Mouse (Mus musculus) erythroblast, embryonic 14.5 days (primary cell): Measurements from ENCODE around the gene Otulin. TPM values are rescaled to one million over a fixed set of nuclear protein-coding genes. Genes with fewer than 3 reads are reported as not detected.

ENCODE experiments used
- H3K27me3 ChIP-seq: 2 replicates; pipeline ENCODE4 v1.6.1; 2012; ENCODE audit warnings: inconsistent platforms; ENCODE audit not compliant: control insufficient read depth
- H3K36me3 ChIP-seq: 2 replicates; pipeline ENCODE4 v1.6.1; 2012; ENCODE audit warnings: mild to moderate bottlenecking, inconsistent platforms; ENCODE audit not compliant: control insufficient read depth
- H3K4me1 ChIP-seq: 2 replicates; pipeline ENCODE4 v1.6.1; 2012; ENCODE audit warnings: inconsistent platforms; ENCODE audit not compliant: control insufficient read depth
- H3K4me3 ChIP-seq: replicated peaks from 2 replicates; pipeline ENCODE3; 2012; ENCODE audit warnings: moderate library complexity, mild to moderate bottlenecking, inconsistent platforms
- H3K9me3 ChIP-seq: 2 replicates; pipeline ENCODE4 v1.6.1; 2012; ENCODE audit warnings: low read length, inconsistent platforms, mixed read lengths; ENCODE audit not compliant: control insufficient read depth
- GATA1 ChIP-seq: IDR thresholded peaks from 2 replicates; pipeline ENCODE4 v1.6.1; 2012; ENCODE audit warnings: low read length, inconsistent platforms, mixed read lengths
- TAL1 ChIP-seq: IDR thresholded peaks from 3 replicates; pipeline ENCODE4 v1.6.1; 2012; ENCODE audit warnings: low read length, inconsistent platforms, mixed read lengths
- polyA plus RNA-seq: library from polyadenylated mRNA; stranded (reverse); fragments of >175 nt; gene quantifications from 2 replicates; pipeline ENCODE4 v1.2.3, GENCODE M21; 2012

The Otulin gene
- polyA plus RNA-seq, 1 experiment: 1.0 TPM

GRCm38 (mm10) chr15:27641171-27641570, 10.7 kb upstream of the Otulin start:
- no peaks in the 10 kb centered on the region for H3K9me3 ChIP-seq
- no peaks in the 10 kb centered on the region for H3K27me3 ChIP-seq
- H3K4me3 ChIP-seq: no peak overlapping the region
- TF ChIP-seq TAL1 (no peak), GATA1 (no peak)
- H3K36me3 ChIP-seq: no peaks in the 10 kb centered on the region
- no peaks in the 10 kb centered on the region for H3K4me1 ChIP-seq

DNA sequence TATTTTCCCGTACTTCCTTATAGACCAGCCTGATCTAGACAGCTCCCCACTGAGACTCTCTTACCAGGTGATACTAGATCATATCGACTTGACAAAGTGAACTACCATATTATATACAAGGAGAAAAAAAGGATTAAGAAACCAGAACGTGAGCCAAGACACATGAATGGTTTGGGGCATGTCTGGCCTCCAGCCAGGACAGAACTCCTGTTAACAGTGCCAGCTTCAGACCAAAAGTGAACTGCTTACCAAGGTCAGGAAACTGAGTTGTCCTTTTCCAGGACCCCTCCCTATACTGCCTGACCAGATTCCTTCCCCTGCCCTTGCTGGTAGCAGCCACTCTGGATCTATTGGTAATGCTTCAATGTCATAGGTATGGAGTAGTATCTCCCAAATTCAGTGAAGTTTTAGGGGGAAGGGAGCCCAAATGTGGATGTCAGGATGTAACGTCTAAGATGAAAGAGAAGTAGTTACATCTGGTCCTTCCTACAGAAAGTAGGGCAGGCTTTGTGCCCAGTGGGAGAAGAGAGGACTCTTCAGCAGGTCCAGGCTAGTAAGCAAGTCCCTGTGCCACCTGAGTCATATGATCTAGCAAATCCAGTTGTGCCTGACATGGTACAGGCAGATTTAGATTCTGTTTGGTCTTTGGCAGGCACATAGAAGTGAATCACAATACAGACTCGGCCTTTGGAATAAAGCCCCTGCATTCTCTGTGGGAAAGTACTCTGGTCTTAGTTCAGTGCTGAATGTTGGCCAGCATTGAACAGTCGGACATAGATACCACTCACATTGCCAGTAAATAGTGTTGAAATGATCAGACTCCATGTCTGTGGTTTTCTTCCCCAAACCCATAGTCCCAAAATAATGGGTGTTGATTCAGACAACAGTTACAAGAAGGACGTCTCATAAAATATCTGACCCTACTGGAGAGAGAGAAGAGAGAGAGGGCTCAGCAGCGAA, 3.7 kb upstream of the Otulin start:
- Histone ChIP-seq H3K27me3 (no peaks in the 10 kb centered on the region), H3K36me3 (no peaks in the 10 kb centered on the region), H3K9me3 (no peaks in the 10 kb centered on the region), H3K4me3 (no peak overlapping the region), H3K4me1 (peaks cover 18% of the 10 kb centered on the region)
- TF ChIP-seq GATA1: no peak
- no peak for TF ChIP-seq TAL1

DNA sequence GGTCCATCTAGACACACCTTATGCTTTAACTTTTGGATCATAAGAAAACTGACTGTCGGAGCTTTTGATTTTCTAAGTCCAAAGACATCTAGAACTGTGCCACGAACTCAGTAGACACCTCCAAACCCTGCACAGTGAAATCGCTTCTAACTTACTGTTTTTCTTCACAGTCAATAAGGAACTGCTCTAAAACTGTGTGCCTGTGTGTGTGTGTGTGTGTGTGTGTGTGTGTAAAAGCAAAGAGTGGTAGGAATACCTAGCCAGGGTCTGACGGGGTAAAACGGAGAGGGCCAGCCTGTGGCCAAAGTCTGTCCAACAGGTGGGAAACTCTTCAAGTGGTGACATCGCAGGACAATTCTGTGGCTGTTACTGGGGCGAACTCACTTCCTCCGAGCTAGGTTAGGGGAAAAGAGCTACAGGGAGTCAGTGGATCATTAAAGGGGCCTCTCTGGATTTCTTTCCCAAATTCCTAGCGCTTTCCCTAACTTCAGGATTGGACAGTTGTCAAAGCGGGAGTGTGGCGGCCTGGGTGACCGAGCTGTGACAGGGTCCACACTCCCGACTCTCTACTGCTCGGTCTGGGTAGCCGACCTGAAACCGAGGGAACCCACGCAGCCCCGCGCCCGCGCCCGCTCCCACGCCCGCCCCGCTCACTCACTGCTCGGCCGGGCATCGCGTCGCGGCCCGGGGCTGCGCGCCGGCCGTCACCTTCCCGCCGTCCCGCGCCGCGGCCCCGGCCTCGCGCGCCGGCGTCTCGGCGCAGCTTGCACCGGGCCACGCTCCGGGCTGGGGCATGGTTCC, 493 bp downstream of the Otulin start:
- no peaks in the 10 kb centered on the region for H3K9me3 ChIP-seq
- H3K36me3 ChIP-seq: peaks cover 30% of the 10 kb centered on the region
- no peaks in the 10 kb centered on the region for H3K27me3 ChIP-seq
- peaks cover 47% of the 10 kb centered on the region for H3K4me1 ChIP-seq
- TF ChIP-seq TAL1 (no peak), GATA1 (no peak)
- H3K4me3 ChIP-seq: peak overlapping the region; percentile 94

- no peak for TF ChIP-seq TAL1
- TF ChIP-seq GATA1: no peak
- Histone ChIP-seq H3K27me3 (no peaks in the 10 kb centered on the region), H3K36me3 (peaks cover 39% of the 10 kb centered on the region), H3K4me1 (peaks cover 48% of the 10 kb centered on the region), H3K9me3 (no peaks in the 10 kb centered on the region), H3K4me3 (peak overlapping the region; percentile 94)
These were observed 1.4 kb downstream of the Otulin start for GRCm38 (mm10) chr15:27629046-27629445.

DNA sequence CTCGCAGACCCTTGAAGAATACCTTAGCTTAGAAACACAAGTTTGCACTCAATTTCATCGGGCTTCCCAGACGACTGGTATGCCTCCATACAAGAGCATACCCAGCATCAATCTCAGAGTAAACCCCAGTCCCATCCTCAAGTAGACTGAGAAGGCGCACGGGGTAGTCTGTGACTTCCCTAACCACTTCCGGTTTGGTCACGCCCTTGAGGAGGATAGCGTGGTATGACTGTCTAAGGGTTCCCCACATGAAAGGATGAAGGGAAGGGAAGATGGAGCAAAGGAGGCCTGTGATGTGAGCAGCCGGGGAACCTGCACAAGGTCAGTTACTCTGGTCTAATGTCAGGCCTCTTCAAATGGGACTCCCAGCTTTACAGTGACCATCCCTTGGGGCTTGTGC, 2.7 kb downstream of the Otulin start:
- H3K4me3 ChIP-seq: no peak overlapping the region
- no peak for TF ChIP-seq GATA1
- no peak for TF ChIP-seq TAL1
- H3K9me3 ChIP-seq: no peaks in the 10 kb centered on the region
- peaks cover 50% of the 10 kb centered on the region for H3K36me3 ChIP-seq
- no peaks in the 10 kb centered on the region for H3K27me3 ChIP-seq
- peaks cover 48% of the 10 kb centered on the region for H3K4me1 ChIP-seq

DNA sequence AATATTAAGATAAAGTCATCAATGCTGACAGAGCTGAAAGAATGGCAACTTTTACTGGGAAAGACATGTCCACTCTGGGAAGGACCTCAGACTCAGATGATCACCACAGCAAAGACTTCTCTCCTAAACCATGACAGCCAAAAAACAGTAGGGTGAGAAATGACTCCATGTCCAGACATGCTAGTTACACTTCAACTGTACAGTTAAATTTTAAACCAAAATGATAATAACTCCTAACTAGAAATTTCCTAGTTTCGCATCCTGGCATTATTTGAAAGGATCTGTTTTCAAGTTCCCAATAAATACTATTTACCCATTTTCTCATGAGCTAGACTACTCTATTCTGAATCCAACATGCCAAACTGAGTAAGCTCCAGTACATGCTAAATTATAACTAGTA, 4.2 kb downstream of the Otulin start:
- Histone ChIP-seq H3K36me3 (peaks cover 63% of the 10 kb centered on the region), H3K4me1 (peaks cover 47% of the 10 kb centered on the region), H3K4me3 (no peak overlapping the region), H3K27me3 (no peaks in the 10 kb centered on the region), H3K9me3 (no peaks in the 10 kb centered on the region)
- no peak for TF ChIP-seq TAL1
- TF ChIP-seq GATA1: no peak

GRCm38 (mm10) chr15:27625890-27626255, 4.6 kb downstream of the Otulin start:
- H3K27me3 ChIP-seq: no peaks in the 10 kb centered on the region
- no peak overlapping the region for H3K4me3 ChIP-seq
- H3K4me1 ChIP-seq: peaks cover 47% of the 10 kb centered on the region
- peaks cover 67% of the 10 kb centered on the region for H3K36me3 ChIP-seq
- no peak for TF ChIP-seq TAL1
- no peak for TF ChIP-seq GATA1
- H3K9me3 ChIP-seq: no peaks in the 10 kb centered on the region

DNA sequence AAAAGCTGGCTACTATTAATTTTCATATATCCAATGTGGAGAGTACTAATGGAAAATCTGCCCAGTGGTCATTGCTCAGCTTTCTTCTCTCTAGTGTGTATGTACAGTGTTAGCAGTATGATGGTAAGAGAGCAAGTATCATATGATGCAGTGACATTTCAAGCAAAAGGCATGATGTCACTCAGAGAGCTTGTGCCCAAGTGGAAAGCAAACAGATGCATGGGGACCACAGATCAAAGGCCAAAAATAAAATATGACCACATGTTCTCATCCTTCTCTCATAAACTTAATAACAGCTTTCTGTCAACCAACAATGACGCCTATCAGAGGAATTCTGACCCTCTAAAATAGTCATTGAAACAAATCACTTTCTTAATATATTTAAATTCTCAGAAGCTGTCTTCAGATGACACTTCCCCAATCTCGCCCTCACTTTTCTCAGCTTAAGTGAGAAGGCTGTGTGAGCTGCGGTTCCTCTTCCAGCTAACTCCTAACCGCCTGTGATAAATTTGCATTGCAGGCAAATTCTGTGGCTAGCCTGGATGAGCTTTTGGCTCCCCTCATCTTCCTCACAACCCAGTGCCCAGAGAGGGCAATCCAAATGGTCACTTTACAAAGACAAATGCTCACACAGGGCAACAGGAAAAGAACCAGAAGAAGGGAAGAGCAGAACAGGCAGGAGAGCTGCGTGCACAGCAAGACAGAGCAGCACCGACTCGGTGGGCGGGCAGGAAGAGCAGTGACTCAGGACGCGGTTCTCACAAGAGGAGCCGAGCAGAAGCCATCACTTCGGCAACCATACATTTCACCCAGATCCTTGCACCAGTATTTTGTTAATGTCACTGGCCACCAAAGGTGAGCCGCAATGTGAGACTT, 5.2 kb downstream of the Otulin start:
- peaks cover 44% of the 10 kb centered on the region for H3K4me1 ChIP-seq
- no peak for TF ChIP-seq GATA1
- TF ChIP-seq TAL1: no peak
- H3K36me3 ChIP-seq: peaks cover 73% of the 10 kb centered on the region
- no peak overlapping the region for H3K4me3 ChIP-seq
- H3K9me3 ChIP-seq: no peaks in the 10 kb centered on the region
- H3K27me3 ChIP-seq: no peaks in the 10 kb centered on the region
